Comparison of ENCODE assay signal across 22 mouse cellular contexts in the genomic region with DNA sequence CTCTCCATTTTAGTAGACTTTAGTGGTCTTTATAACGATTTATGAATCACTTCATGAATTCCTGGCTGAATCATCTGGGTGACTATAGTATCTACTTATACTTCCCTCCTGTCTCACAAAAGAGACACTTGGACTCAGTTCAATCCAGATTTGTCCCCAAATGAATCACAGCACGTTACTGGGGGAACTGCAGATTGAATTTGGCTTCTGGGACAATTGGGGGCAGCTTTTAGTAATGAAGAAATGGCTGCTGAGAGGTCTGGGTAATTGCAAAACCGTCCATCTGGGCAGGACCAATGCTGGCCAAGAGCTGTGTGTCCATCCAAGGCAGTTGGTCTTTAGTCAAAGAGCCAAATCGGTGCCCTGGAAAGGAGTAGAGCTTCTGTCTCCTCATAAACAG.
DNase-seq lines count a peak whose midpoint lies in the region; ATAC-seq lines count a peak whose summit lies in the region.
"Had no signal": no experiment of that assay in that cellular context is flagged by ENCODE, and none has a peak within 500 bp of the region (broad histone marks: within the 10 kb centered on the region; RNA-seq: fewer than 3 reads in every experiment).

No protein-coding gene starts in this region.

- H3K27me3 ChIP-seq in forebrain, embryonic 14.5 days (replicated peaks; ENCODE audit: control insufficient read depth, insufficient read depth, low read length), result no peaks in the 10 kb centered on the region
- no peaks in the 10 kb centered on the region for H3K27me3 ChIP-seq in forebrain, embryonic 11.5 days (ENCODE audit: control insufficient read depth, insufficient read depth, low read length)
- H3K27me3 ChIP-seq: embryonic facial prominence, embryonic 15.5 days; forebrain, embryonic 12.5 days; intestine, embryonic 15.5 days had no signal

- H3K4me3 ChIP-seq in forebrain, embryonic 14.5 days (ENCODE audit: low read depth, low read length), result no peak overlapping the region
- no peak overlapping the region for H3K4me3 ChIP-seq in forebrain, embryonic 11.5 days (ENCODE audit: low read depth, low read length)
- H3K4me3 ChIP-seq: embryonic facial prominence, embryonic 15.5 days; forebrain, embryonic 12.5 days; intestine, embryonic 15.5 days; limb, embryonic 10.5 days; midbrain, embryonic 10.5 days had no signal

- 57% methylated on average over 4 of the region's 4 CpGs for WGBS in forebrain, embryonic 14.5 days
- WGBS in forebrain, embryonic 11.5 days, result 75% methylated on average over 4 of the region's 4 CpGs

- peak; percentile 39 for DNase-seq in forebrain, embryonic 14.5 days (ENCODE audit: low spot score)
- no peak for DNase-seq in forebrain, embryonic 11.5 days (ENCODE audit: low spot score)
- peak; percentile 48 for DNase-seq in left cerebral cortex, postnatal 4 days
- DNase-seq in left cerebral cortex, adult 18-20 months (ENCODE audit: low spot score in 2 of 2), result no peak
- peak; percentile 88 for DNase-seq in Muller cell, postnatal 12 days (ENCODE audit: inconsistent ontology term)
- DNase-seq in layer of hippocampus, adult 9-11 months, result peak; percentile 33
- DNase-seq in embryo, embryonic 9.5 days (ENCODE audit: extremely low spot score), result no peak
- DNase-seq in thymus, postnatal 4 days, result no peak
- DNase-seq: adrenal gland, postnatal 14 days; cerebellum, adult 8-10 months; gastrocnemius, postnatal 14 days; lung, adult 2 months; lung, postnatal 4 days; retina, postnatal 1 day; spleen, adult 18-20 months; thymus, adult 18-20 months had no signal

- no peaks in the 10 kb centered on the region for H3K4me1 ChIP-seq in forebrain, embryonic 14.5 days (ENCODE audit: control insufficient read depth, insufficient read depth, low read length)
- H3K4me1 ChIP-seq in forebrain, embryonic 11.5 days (replicated peaks; ENCODE audit: control insufficient read depth, insufficient read depth, low read length), result no peaks in the 10 kb centered on the region
- H3K4me1 ChIP-seq: embryonic facial prominence, embryonic 15.5 days; forebrain, embryonic 12.5 days; intestine, embryonic 15.5 days; limb, embryonic 10.5 days had no signal

- no peak overlapping the region for H3K9ac ChIP-seq in forebrain, embryonic 14.5 days (ENCODE audit: low read length)
- H3K9ac ChIP-seq in forebrain, embryonic 11.5 days (ENCODE audit: low read length), result no peak overlapping the region
- H3K9ac ChIP-seq: embryonic facial prominence, embryonic 15.5 days; forebrain, embryonic 12.5 days; intestine, embryonic 15.5 days had no signal

- intact Hi-C loops in left cerebral cortex, postnatal 4 days (cut with DNase I), result no loop called here

- H3K9me3 ChIP-seq in forebrain, embryonic 14.5 days (replicated peaks; ENCODE audit: control insufficient read depth, low read length), result no peaks in the 10 kb centered on the region
- no peaks in the 10 kb centered on the region for H3K9me3 ChIP-seq in forebrain, embryonic 11.5 days (ENCODE audit: control insufficient read depth, low read length)
- H3K9me3 ChIP-seq: embryonic facial prominence, embryonic 15.5 days; forebrain, embryonic 12.5 days; intestine, embryonic 15.5 days; limb, embryonic 10.5 days; midbrain, embryonic 10.5 days had no signal

- H3K27ac ChIP-seq in forebrain, embryonic 14.5 days (ENCODE audit: low read depth, low read length), result no peak overlapping the region
- H3K27ac ChIP-seq in forebrain, embryonic 11.5 days (ENCODE audit: low read depth, low read length), result no peak overlapping the region
- H3K27ac ChIP-seq: embryonic facial prominence, embryonic 15.5 days; forebrain, embryonic 12.5 days; intestine, embryonic 15.5 days; limb, embryonic 10.5 days; midbrain, embryonic 10.5 days had no signal

- ATAC-seq in forebrain, embryonic 14.5 days, result no peak
- ATAC-seq in forebrain, embryonic 11.5 days (replicated peaks; ENCODE audit: low FRiP score), result no peak
- ATAC-seq: intestine, embryonic 15.5 days had no signal

- no peaks in the 10 kb centered on the region for H3K36me3 ChIP-seq in forebrain, embryonic 14.5 days (ENCODE audit: control insufficient read depth, insufficient read depth, low read length)
- no peaks in the 10 kb centered on the region for H3K36me3 ChIP-seq in forebrain, embryonic 11.5 days (ENCODE audit: control insufficient read depth, insufficient read depth, low read length)
- H3K36me3 ChIP-seq: embryonic facial prominence, embryonic 15.5 days; forebrain, embryonic 12.5 days; intestine, embryonic 15.5 days; limb, embryonic 10.5 days; midbrain, embryonic 10.5 days had no signal

- H3K4me2 ChIP-seq in forebrain, embryonic 14.5 days (ENCODE audit: low read length), result no peak overlapping the region
- no peak overlapping the region for H3K4me2 ChIP-seq in forebrain, embryonic 11.5 days (ENCODE audit: low read depth, low read length, severe bottlenecking)
- H3K4me2 ChIP-seq: embryonic facial prominence, embryonic 15.5 days; forebrain, embryonic 12.5 days; intestine, embryonic 15.5 days; liver, embryonic 11.5 days had no signal

Comparison
In these comparisons a context has a peak if more than half of its experiments do, and no peak if none do; other contexts are left out.
1. DNase-seq: peak in forebrain, embryonic 14.5 days (single experiment), left cerebral cortex, postnatal 4 days (single experiment), Muller cell, postnatal 12 days (single experiment) and layer of hippocampus, adult 9-11 months (single experiment); none in forebrain, embryonic 11.5 days (single experiment), left cerebral cortex, adult 18-20 months (0 of 2), embryo, embryonic 9.5 days (single experiment) and thymus, postnatal 4 days (single experiment).